26 mouse cellular contexts compared by ENCODE assay signal in genomic region chr7:31135717-31136116, GRCm38 (mm10). TPM values are rescaled to one million over a fixed set of nuclear protein-coding genes. Genes with fewer than 3 reads are reported as not detected.
A peak's percentile ranks its signal among the peaks of the same experiment; 100 is the strongest.
DNase-seq lines count a peak whose midpoint lies in the region; ATAC-seq lines count a peak whose summit lies in the region.
"Had no signal": no experiment of that assay in that cellular context is flagged by ENCODE, and none has a peak within 500 bp of the region (broad histone marks: within the 10 kb centered on the region; RNA-seq: fewer than 3 reads in every experiment).

No protein-coding gene starts in this region.

- H3K4me1 ChIP-seq in midbrain, embryonic 11.5 days (ENCODE audit: control insufficient read depth, insufficient read depth, low read length): no peaks in the 10 kb centered on the region
- no peaks in the 10 kb centered on the region for H3K4me1 ChIP-seq in midbrain, embryonic 15.5 days
- 0 out of 2 replicates have a peak, but pooled peaks cover 4% of the 10 kb centered on the region for H3K4me1 ChIP-seq in liver, embryonic 12.5 days
- H3K4me1 ChIP-seq: embryonic facial prominence, embryonic 12.5 days; forebrain, embryonic 12.5 days; forebrain, embryonic 15.5 days had no signal

- ATAC-seq in midbrain, embryonic 11.5 days (ENCODE audit: low FRiP score): 0 out of 2 replicates have a peak, but pooled peaks have one; percentile 8
- no peak for ATAC-seq in midbrain, embryonic 15.5 days (replicated peaks)
- ATAC-seq in liver, embryonic 12.5 days: no peak
- ATAC-seq: CD4-positive, CD25-positive, alpha-beta regulatory T cell, adult 4 months; forebrain, embryonic 15.5 days; hindbrain, postnatal 0 days; inflammation-experienced regulatory T-cells, adult 6 months; intestine, embryonic 16.5 days had no signal

- H3K9ac ChIP-seq in midbrain, embryonic 11.5 days (ENCODE audit: low read length): no peak overlapping the region
- H3K9ac ChIP-seq in midbrain, embryonic 15.5 days: no peak overlapping the region
- H3K9ac ChIP-seq in liver, embryonic 12.5 days: no peak overlapping the region
- H3K9ac ChIP-seq: embryonic facial prominence, embryonic 12.5 days; forebrain, embryonic 12.5 days; forebrain, embryonic 15.5 days; heart, embryonic 12.5 days; heart, embryonic 15.5 days; hindbrain, embryonic 14.5 days had no signal

- peaks cover 87% of the 10 kb centered on the region for H3K36me3 ChIP-seq in midbrain, embryonic 11.5 days (ENCODE audit: control insufficient read depth, insufficient read depth, low read length)
- peaks cover 96% of the 10 kb centered on the region for H3K36me3 ChIP-seq in midbrain, embryonic 15.5 days (replicated peaks)
- H3K36me3 ChIP-seq in liver, embryonic 12.5 days: peaks cover 98% of the 10 kb centered on the region

- peak; percentile 68 for DNase-seq in adrenal gland, postnatal 10 days
- no peak for DNase-seq in adrenal gland, postnatal 4 days (ENCODE audit: low spot score in 2 of 2)
- DNase-seq in midbrain, embryonic 11.5 days (ENCODE audit: low spot score, missing footprints): no peak
- DNase-seq in adrenal gland, postnatal 25 days: peak; percentile 60
- DNase-seq: cerebellum, adult 11 months; cerebellum, adult 8-10 months; gastrocnemius, postnatal 25 days; heart, adult 18-20 months; heart, postnatal 14 days; heart, postnatal 4 days; kidney, adult 18-20 months had no signal

- no peak overlapping the region for H3K4me2 ChIP-seq in midbrain, embryonic 11.5 days
- H3K4me2 ChIP-seq in midbrain, embryonic 15.5 days: no peak overlapping the region
- H3K4me2 ChIP-seq in liver, embryonic 12.5 days: no peak overlapping the region
- H3K4me2 ChIP-seq: embryonic facial prominence, embryonic 12.5 days; forebrain, embryonic 12.5 days; forebrain, embryonic 15.5 days; heart, embryonic 12.5 days; heart, embryonic 15.5 days; hindbrain, embryonic 14.5 days had no signal

- H3K27me3 ChIP-seq in midbrain, embryonic 11.5 days (ENCODE audit: control insufficient read depth, insufficient read depth, low read length): no peaks in the 10 kb centered on the region
- no peaks in the 10 kb centered on the region for H3K27me3 ChIP-seq in midbrain, embryonic 15.5 days (replicated peaks)
- H3K27me3 ChIP-seq in liver, embryonic 12.5 days (replicated peaks): no peaks in the 10 kb centered on the region
- H3K27me3 ChIP-seq: embryonic facial prominence, embryonic 12.5 days; forebrain, embryonic 12.5 days; forebrain, embryonic 15.5 days; heart, embryonic 12.5 days; heart, embryonic 15.5 days had no signal

- no peak overlapping the region for H3K4me3 ChIP-seq in midbrain, embryonic 11.5 days (ENCODE audit: low read depth, low read length)
- no peak overlapping the region for H3K4me3 ChIP-seq in midbrain, embryonic 15.5 days
- H3K4me3 ChIP-seq in liver, embryonic 12.5 days: no peak overlapping the region
- H3K4me3 ChIP-seq: embryonic facial prominence, embryonic 12.5 days; erythroblast, embryonic 14.5 days; forebrain, embryonic 12.5 days; forebrain, embryonic 15.5 days; heart, embryonic 12.5 days; heart, embryonic 15.5 days had no signal

- H3K27ac ChIP-seq in midbrain, embryonic 11.5 days (ENCODE audit: low read depth, low read length): no peak overlapping the region
- H3K27ac ChIP-seq in midbrain, embryonic 15.5 days: no peak overlapping the region
- H3K27ac ChIP-seq in liver, embryonic 12.5 days: no peak overlapping the region
- H3K27ac ChIP-seq: embryonic facial prominence, embryonic 12.5 days; forebrain, embryonic 12.5 days; forebrain, embryonic 15.5 days; heart, embryonic 15.5 days; hindbrain, embryonic 14.5 days; hindbrain, postnatal 0 days had no signal

- WGBS in midbrain, embryonic 11.5 days: over 99% methylated on average over 10 of the region's 10 CpGs
- 97% methylated on average over 10 of the region's 10 CpGs for WGBS in midbrain, embryonic 15.5 days
- 82% methylated on average over 10 of the region's 10 CpGs for WGBS in liver, embryonic 12.5 days (ENCODE audit: insufficient replicate concordance)

- no peaks in the 10 kb centered on the region for H3K9me3 ChIP-seq in midbrain, embryonic 11.5 days (ENCODE audit: control insufficient read depth, low read length)
- H3K9me3 ChIP-seq in midbrain, embryonic 15.5 days: no peaks in the 10 kb centered on the region
- H3K9me3 ChIP-seq in liver, embryonic 12.5 days (replicated peaks): no peaks in the 10 kb centered on the region
- H3K9me3 ChIP-seq: embryonic facial prominence, embryonic 12.5 days; forebrain, embryonic 12.5 days; forebrain, embryonic 15.5 days; heart, embryonic 12.5 days; heart, embryonic 15.5 days had no signal

RNA-seq across cellular contexts. Expression of gene Scn1b, which starts 8.9 kb away (rescaled TPM):
- 10 to 100 TPM; 15.7 to 39.2 TPM for total RNA-seq in adrenal gland, postnatal 10 days (2021)
- total RNA-seq in adrenal gland, postnatal 4 days (2021): 10 to 100 TPM; 10.8 to 10.9 TPM
- polyA plus RNA-seq in midbrain, embryonic 11.5 days (2014; fragmentation: Nextera tagmentation; extraction: Ambion mirVana): 0.52 and 1.1 TPM in 2 replicates
- polyA plus RNA-seq in midbrain, embryonic 15.5 days (2015; fragmentation: Nextera tagmentation; extraction: Ambion mirVana): 9.2 and 9.9 TPM in 2 replicates
- total RNA-seq in adrenal gland, postnatal 25 days (2021): 10.1 and 11.3 TPM in 2 replicates
- 0.97 and 1.2 TPM in 2 replicates for polyA plus RNA-seq in liver, embryonic 12.5 days (2016; fragmentation: Nextera tagmentation; extraction: Ambion mirVana)
- total RNA-seq: MEL had no signal
- polyA plus RNA-seq: CD4-positive, CD25-positive, alpha-beta regulatory T cell, adult 4 months had no signal

RNA-seq across cellular contexts. Expression of gene Gramd1a, which starts 20.0 kb away (rescaled TPM):
- total RNA-seq in adrenal gland, postnatal 10 days (2021): 10 to 100 TPM; 39.4 to 60.0 TPM
- 10 to 100 TPM; 55.4 to 58.7 TPM for total RNA-seq in adrenal gland, postnatal 4 days (2021)
- polyA plus RNA-seq in midbrain, embryonic 11.5 days (2014; fragmentation: Nextera tagmentation; extraction: Ambion mirVana): 104 and 109 TPM in 2 replicates
- 262 and 274 TPM in 2 replicates for polyA plus RNA-seq in midbrain, embryonic 15.5 days (2015; fragmentation: Nextera tagmentation; extraction: Ambion mirVana)
- total RNA-seq in adrenal gland, postnatal 25 days (2021): 42.9 and 50.5 TPM in 2 replicates
- 20.3 and 21.2 TPM in 2 replicates for polyA plus RNA-seq in liver, embryonic 12.5 days (2016; fragmentation: Nextera tagmentation; extraction: Ambion mirVana)

RNA-seq across cellular contexts. Expression of gene Hpn, which starts 20.6 kb away (rescaled TPM):
- 10 to 100 TPM; 25.1 to 65.2 TPM for total RNA-seq in adrenal gland, postnatal 10 days (2021)
- 10 to 100 TPM; 18.2 to 25.4 TPM for total RNA-seq in adrenal gland, postnatal 4 days (2021)
- polyA plus RNA-seq in midbrain, embryonic 11.5 days (2014; fragmentation: Nextera tagmentation; extraction: Ambion mirVana): 0.44 and 1.2 TPM in 2 replicates
- polyA plus RNA-seq in midbrain, embryonic 15.5 days (2015; fragmentation: Nextera tagmentation; extraction: Ambion mirVana): 0.47 and 0.80 TPM in 2 replicates
- 1.4 and 4.5 TPM in 2 replicates for total RNA-seq in adrenal gland, postnatal 25 days (2021)
- 33.2 and 36.2 TPM in 2 replicates for polyA plus RNA-seq in liver, embryonic 12.5 days (2016; fragmentation: Nextera tagmentation; extraction: Ambion mirVana)
- total RNA-seq: hindbrain, postnatal 0 days had no signal
- polyA plus RNA-seq: C2C12 had no signal

RNA-seq across cellular contexts. Expression of gene Fxyd3, which starts 59.2 kb away (rescaled TPM):
- 1 to 10 TPM; 4.0 to 5.6 TPM for total RNA-seq in adrenal gland, postnatal 10 days (2021)
- total RNA-seq in adrenal gland, postnatal 4 days (2021): 1 to 10 TPM; 2.0 to 5.9 TPM
- 1.8 and 2.3 TPM in 2 replicates for polyA plus RNA-seq in midbrain, embryonic 11.5 days (2014; fragmentation: Nextera tagmentation; extraction: Ambion mirVana)
- polyA plus RNA-seq in midbrain, embryonic 15.5 days (2015; fragmentation: Nextera tagmentation; extraction: Ambion mirVana): not detected in 2 replicates
- 0.73 and 1.9 TPM in 2 replicates for total RNA-seq in adrenal gland, postnatal 25 days (2021)
- 0.67 and 0.86 TPM in 2 replicates for polyA plus RNA-seq in liver, embryonic 12.5 days (2016; fragmentation: Nextera tagmentation; extraction: Ambion mirVana)
- total RNA-seq: hindbrain, postnatal 0 days; MEL had no signal
- polyA plus RNA-seq: erythroblast, embryonic 14.5 days; forebrain, embryonic 15.5 days had no signal

Comparison
In these comparisons a context has a peak if more than half of its experiments do, and no peak if none do; other contexts are left out.
1. DNase-seq: peak in adrenal gland, postnatal 10 days (single experiment) and adrenal gland, postnatal 25 days (single experiment); none in adrenal gland, postnatal 4 days (0 of 2) and midbrain, embryonic 11.5 days (single experiment).